Mouse (Mus musculus): ENCODE results near the gene Ttc17.

DNA sequence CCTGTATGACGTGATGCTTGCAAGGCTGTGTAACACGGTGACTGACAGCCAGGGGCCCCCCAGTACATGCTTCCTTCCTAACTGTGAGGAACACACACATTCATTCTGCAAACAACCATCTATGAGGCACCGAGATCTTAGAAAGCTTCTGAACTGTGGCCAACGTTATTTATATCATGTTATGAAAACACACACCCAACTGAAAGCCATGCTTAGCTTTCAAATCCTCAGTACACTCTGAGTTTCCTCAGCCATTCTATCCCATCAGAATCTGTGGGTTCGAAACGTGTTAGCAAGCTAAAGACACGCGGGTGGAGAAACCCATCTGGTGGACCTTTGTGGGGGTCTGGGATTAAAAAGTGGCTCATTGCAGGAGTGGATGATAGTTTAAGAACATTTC is 137.7 kb downstream of the Ttc17 start:
- TF ChIP-seq CTCF (IDR thresholded peaks at IDR 0.05; ENCODE audit: insufficient read depth, low read depth, low read length) (no peak), POLR2A (IDR thresholded peaks at IDR 0.05; ENCODE audit: insufficient read depth, low read depth, low read length) (no peak)
